8 mouse cellular contexts compared by ENCODE assay signal in the genomic region with DNA sequence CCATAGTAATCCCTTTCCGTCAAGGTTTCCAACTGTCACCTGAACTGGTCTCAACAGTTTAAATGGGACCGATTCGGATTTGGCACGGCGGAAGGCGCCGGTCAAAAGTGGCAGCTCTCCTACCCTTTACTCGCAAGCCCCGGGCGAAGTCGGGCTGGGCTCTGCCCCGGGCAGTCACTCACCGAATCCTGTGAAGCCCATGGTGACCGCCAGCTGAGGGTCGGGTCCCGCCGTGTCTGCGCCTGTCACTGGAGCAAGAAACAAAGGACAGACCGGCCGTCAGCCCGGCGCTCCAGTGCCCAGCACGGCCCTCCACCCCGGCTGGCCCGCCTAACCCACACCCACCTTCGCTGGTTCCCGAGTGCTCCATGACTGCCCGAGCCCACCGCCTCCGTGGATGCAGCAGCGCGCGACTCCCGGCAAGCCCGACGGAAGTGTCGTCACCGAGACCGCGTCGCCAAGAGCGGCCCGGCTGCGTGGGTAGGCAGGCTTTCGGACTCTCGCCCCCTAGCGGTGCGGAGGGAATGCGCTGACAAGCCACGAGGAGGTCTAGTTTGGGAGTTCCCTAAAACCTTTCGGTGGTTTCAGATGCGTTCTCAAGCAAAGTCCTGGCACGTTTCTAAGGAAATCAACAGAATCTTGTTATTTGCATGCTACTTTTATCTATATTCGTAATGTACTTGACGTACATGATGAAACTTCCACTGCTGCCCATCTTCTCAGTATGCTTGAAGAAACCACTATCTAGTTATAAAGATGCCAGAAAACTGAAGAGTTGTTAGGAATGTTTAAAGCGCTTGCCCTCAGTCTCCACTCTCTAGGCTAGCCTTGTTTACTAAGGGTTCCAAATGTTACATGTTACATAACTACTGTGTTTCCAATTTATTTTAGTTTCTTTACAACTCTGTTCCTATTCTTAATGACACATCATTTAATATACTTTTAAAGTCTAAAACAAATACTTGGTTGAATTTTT. TPM values are rescaled to one million over a fixed set of nuclear protein-coding genes. Genes with fewer than 3 reads are reported as not detected.
DNase-seq lines count a peak whose midpoint lies in the region; ATAC-seq and TF ChIP-seq lines count a peak whose summit lies in the region.

A gene (minus strand): TSS at position 436 of the 976 bp plus-strand sequence.

- H3K36me3 ChIP-seq in E14TG2a.4 (ENCODE audit: insufficient read depth, low read length) = peaks cover 31% of the 10 kb centered on the region
- peaks cover 16% of the 10 kb centered on the region; the same call in 1 of the 2 replicates for H3K36me3 ChIP-seq in forebrain, embryonic 12.5 days (replicated peaks)
- peaks cover 18% of the 10 kb centered on the region for H3K36me3 ChIP-seq in heart, postnatal 0 days (replicated peaks; ENCODE audit: control insufficient read depth, insufficient read depth, low read length)
- H3K36me3 ChIP-seq in liver, embryonic 16.5 days (ENCODE audit: control insufficient read depth, insufficient read depth) = no peaks in the 10 kb centered on the region; the same call in 1 of the 2 replicates
- H3K36me3 ChIP-seq in neural tube, embryonic 13.5 days = peaks cover 25% of the 10 kb centered on the region
- no peaks in the 10 kb centered on the region for H3K36me3 ChIP-seq in testis, adult 2 months (ENCODE audit: control insufficient read depth, insufficient read depth, low read length)

- TF ChIP-seq EP300 in heart, postnatal 0 days (IDR thresholded peaks at IDR 0.05; ENCODE audit: low read depth) = no peak

- peaks cover 20% of the 10 kb centered on the region for H3K9me3 ChIP-seq in E14TG2a.4 (ENCODE audit: low read length)
- no peaks in the 10 kb centered on the region for H3K9me3 ChIP-seq in forebrain, embryonic 12.5 days
- H3K9me3 ChIP-seq in heart, postnatal 0 days (replicated peaks; ENCODE audit: control insufficient read depth, low read length) = no peaks in the 10 kb centered on the region
- no peaks in the 10 kb centered on the region; the same call in 1 of the 2 replicates for H3K9me3 ChIP-seq in liver, embryonic 16.5 days (replicated peaks; ENCODE audit: control insufficient read depth, low read length)
- no peaks in the 10 kb centered on the region for H3K9me3 ChIP-seq in neural tube, embryonic 13.5 days

- no peaks in the 10 kb centered on the region for H3K27me3 ChIP-seq in E14TG2a.4 (ENCODE audit: insufficient read depth, low read length)
- H3K27me3 ChIP-seq in forebrain, embryonic 12.5 days = no peaks in the 10 kb centered on the region
- H3K27me3 ChIP-seq in heart, postnatal 0 days (ENCODE audit: control insufficient read depth, insufficient read depth, low read length) = no peaks in the 10 kb centered on the region
- no peaks in the 10 kb centered on the region for H3K27me3 ChIP-seq in liver, embryonic 16.5 days (ENCODE audit: control insufficient read depth, insufficient read depth, low read depth, low read length)
- H3K27me3 ChIP-seq in neural tube, embryonic 13.5 days = no peaks in the 10 kb centered on the region
- no peaks in the 10 kb centered on the region for H3K27me3 ChIP-seq in testis, adult 2 months (ENCODE audit: control insufficient read depth, insufficient read depth, low read length)

- peak; percentile 64 for TF ChIP-seq CTCF in E14TG2a.4 (conservative IDR thresholded peaks at IDR 0.05; ENCODE audit: low read length)
- peak; percentile 99 for TF ChIP-seq CTCF in heart, postnatal 0 days (IDR thresholded peaks at IDR 0.05; ENCODE audit: low read depth)
- TF ChIP-seq CTCF in testis, adult 2 months (IDR thresholded peaks at IDR 0.05; ENCODE audit: control insufficient read depth, insufficient read depth, insufficient replicate concordance, low read depth, low read length) = peak; percentile 98

- peak within 1 kb of the TSS; percentile 50 for H3K4me2 ChIP-seq in forebrain, embryonic 12.5 days
- H3K4me2 ChIP-seq in heart, postnatal 0 days (ENCODE audit: low read depth, low read length) = peak within 1 kb of the TSS; percentile 62
- H3K4me2 ChIP-seq in liver, embryonic 16.5 days (ENCODE audit: low read depth, low read length) = peak within 1 kb of the TSS; percentile 68
- peak within 1 kb of the TSS; percentile 65 for H3K4me2 ChIP-seq in neural tube, embryonic 13.5 days

- no peak within 1 kb of the TSS for H3K27ac ChIP-seq in forebrain, embryonic 12.5 days
- H3K27ac ChIP-seq in heart, postnatal 0 days (ENCODE audit: low read depth) = peak within 1 kb of the TSS; percentile 40
- H3K27ac ChIP-seq in liver, embryonic 16.5 days (ENCODE audit: low read length) = peak within 1 kb of the TSS; percentile 18; the same call in 1 of the 2 replicates
- peak within 1 kb of the TSS; percentile 55 for H3K27ac ChIP-seq in neural tube, embryonic 13.5 days (replicated peaks)
- H3K27ac ChIP-seq in testis, adult 2 months (ENCODE audit: control insufficient read depth, insufficient read depth, low read depth, low read length) = peak within 1 kb of the TSS; percentile 61

- peak; percentile 95 for DNase-seq in c-Kit-positive CD71-positive TER-119-positive erythroid progenitor cells, embryonic 14.5 days (ENCODE audit: low spot score)
- DNase-seq in heart, postnatal 0 days (ENCODE audit: low spot score) = peak; percentile 71
- peak; percentile 98 to 99 for DNase-seq in kidney, postnatal 4 days

- H3K9ac ChIP-seq in forebrain, embryonic 12.5 days = peak within 1 kb of the TSS; percentile 76
- peak within 1 kb of the TSS; percentile 86 for H3K9ac ChIP-seq in heart, postnatal 0 days (replicated peaks; ENCODE audit: low read depth, low read length)
- peak within 1 kb of the TSS; percentile 82 for H3K9ac ChIP-seq in liver, embryonic 16.5 days (ENCODE audit: low read depth, low read length)
- H3K9ac ChIP-seq in neural tube, embryonic 13.5 days = peak within 1 kb of the TSS; percentile 89

- WGBS in forebrain, embryonic 12.5 days = 2% methylated on average over 56 of the region's 56 CpGs
- 2% methylated on average over 56 of the region's 56 CpGs for WGBS in heart, postnatal 0 days
- 2% methylated on average over 56 of the region's 56 CpGs for WGBS in liver, embryonic 16.5 days (ENCODE audit: insufficient replicate concordance)
- 2% methylated on average over 56 of the region's 56 CpGs for WGBS in neural tube, embryonic 13.5 days

- H3K4me3 ChIP-seq in E14TG2a.4 (replicated peaks; ENCODE audit: low read length) = peak within 1 kb of the TSS; percentile 98
- H3K4me3 ChIP-seq in forebrain, embryonic 12.5 days (replicated peaks) = peak within 1 kb of the TSS; percentile 75
- H3K4me3 ChIP-seq in heart, postnatal 0 days (ENCODE audit: low read depth, low read length) = peak within 1 kb of the TSS; percentile 88
- H3K4me3 ChIP-seq in liver, embryonic 16.5 days (ENCODE audit: low read depth, low read length) = peak within 1 kb of the TSS; percentile 78
- peak within 1 kb of the TSS; percentile 88 for H3K4me3 ChIP-seq in neural tube, embryonic 13.5 days
- peak within 1 kb of the TSS; percentile 93 for H3K4me3 ChIP-seq in testis, adult 2 months (ENCODE audit: control insufficient read depth, low read depth, low read length)

- peak; percentile 85 for TF ChIP-seq POLR2A in testis, adult 2 months (IDR thresholded peaks at IDR 0.05; ENCODE audit: control insufficient read depth, low read depth, low read length)

- ATAC-seq in forebrain, embryonic 12.5 days (ENCODE audit: low FRiP score) = peak; percentile 95
- peak; percentile 90 for ATAC-seq in heart, postnatal 0 days (ENCODE audit: insufficient read depth, low read depth)
- peak; percentile 93 for ATAC-seq in liver, embryonic 16.5 days (ENCODE audit: low read depth)
- ATAC-seq in neural tube, embryonic 13.5 days (ENCODE audit: low read depth) = peak; percentile 99

- H3K4me1 ChIP-seq in E14TG2a.4 (replicated peaks; ENCODE audit: low read depth, low read length) = peaks cover 30% of the 10 kb centered on the region
- peaks cover 5% of the 10 kb centered on the region for H3K4me1 ChIP-seq in forebrain, embryonic 12.5 days
- no peaks in the 10 kb centered on the region for H3K4me1 ChIP-seq in heart, postnatal 0 days (ENCODE audit: control insufficient read depth, insufficient read depth)
- peaks cover 4% of the 10 kb centered on the region; the same call in 1 of the 2 replicates for H3K4me1 ChIP-seq in liver, embryonic 16.5 days (ENCODE audit: control insufficient read depth, low read depth, low read length)
- H3K4me1 ChIP-seq in neural tube, embryonic 13.5 days (replicated peaks) = peaks cover 5% of the 10 kb centered on the region
- H3K4me1 ChIP-seq in testis, adult 2 months (ENCODE audit: control insufficient read depth, insufficient read depth, low read length) = peaks cover 2% of the 10 kb centered on the region

RNA-seq across cellular contexts. Expression of the gene that starts here (rescaled TPM):
- 65.1 and 68.7 TPM in 2 replicates for polyA plus RNA-seq in forebrain, embryonic 12.5 days (2016; fragmentation: Nextera tagmentation; extraction: Ambion mirVana)
- 28.5 and 32.8 TPM in 2 replicates for total RNA-seq in heart, postnatal 0 days (2014; rRNA removed; ENCODE audit: low replicate concordance)
- polyA plus RNA-seq in heart, postnatal 0 days (2015; fragmentation: Nextera tagmentation; extraction: Ambion mirVana) = 32.3 and 32.6 TPM in 2 replicates
- polyA plus RNA-seq in liver, embryonic 16.5 days (2015; fragmentation: Nextera tagmentation; extraction: Ambion mirVana) = 18.1 and 19.9 TPM in 2 replicates
- polyA plus RNA-seq in neural tube, embryonic 13.5 days (2015; fragmentation: Nextera tagmentation; extraction: Ambion mirVana) = 69.2 and 69.3 TPM in 2 replicates
- polyA plus RNA-seq in testis, adult 2 months (2012; rRNA removed) = 24.2 and 31.3 TPM in 2 replicates
